Mouse (Mus musculus) layer of hippocampus, adult 2 months (tissue): ENCODE data around the gene Acvr1b. TPM values are rescaled to one million over a fixed set of nuclear protein-coding genes. Genes with fewer than 3 reads are reported as not detected.

Experiments
- DNase-seq, 2 experiments: peaks; one replicate each; pipeline ENCODE4 v3.0.0; 2022; ENCODE audit warnings: low spot score in 2 of 2
- H3K27ac ChIP-seq: fragments of 200-600 bp; 2 replicates; pipeline ENCODE4 v1.8.1; 2022
- H3K4me3 ChIP-seq: fragments of 200-600 bp; 2 replicates; pipeline ENCODE4 v1.8.1; 2022; ENCODE audit warnings: mild to moderate bottlenecking
- CTCF ChIP-seq: fragments of 200-600 bp; conservative IDR thresholded peaks from 2 replicates; pipeline ENCODE4 v1.8.1; 2022; ENCODE audit warnings: antibody characterized with exemption, mild to moderate bottlenecking, moderate library complexity
- total RNA-seq, 2 experiments: library from RNA; stranded (reverse); gene quantifications; 2 replicates each; pipeline ENCODE4 v1.2.3; 2021

The Acvr1b gene
- total RNA-seq, 2 experiments from 2014 or later: 85.1 to 87.8 TPM

GRCm38 (mm10) chr15:101233183-101233582 lies 59.3 kb downstream of the Acvr1b start:
- Histone ChIP-seq H3K27ac (peak overlapping the region; percentile 88), H3K4me3 (no peak overlapping the region)
- DNase-seq: peak in 1 of 2 experiments; percentile 8
- TF ChIP-seq CTCF: no peak

- no peak for TF ChIP-seq CTCF
- peak overlapping the region; percentile 88 for H3K27ac ChIP-seq
Observed at GRCm38 (mm10) chr15:101233641-101234275, 59.9 kb downstream of the Acvr1b start.

GRCm38 (mm10) chr15:101234611-101235341 lies 60.9 kb downstream of the Acvr1b start:
- peak in 1 of 2 experiments; percentile 30 for DNase-seq
- no peak for TF ChIP-seq CTCF
- Histone ChIP-seq H3K4me3 (no peak overlapping the region), H3K27ac (peak overlapping the region; percentile 88)

More at GRCm38 (mm10) chr15:101233641-101234275, 59.9 kb downstream of the Acvr1b start:
- DNase-seq: no peak
- H3K4me3 ChIP-seq: no peak overlapping the region

GRCm38 (mm10) chr15:101235342-101235698 lies 61.5 kb downstream of the Acvr1b start:
- Histone ChIP-seq H3K27ac (peak overlapping the region; percentile 88), H3K4me3 (no peak overlapping the region)
- TF ChIP-seq CTCF: no peak
- no peak for DNase-seq

GRCm38 (mm10) chr15:101235728-101236327 lies 62.0 kb downstream of the Acvr1b start:
- peak overlapping the region; percentile 26; the same call in 1 of the 2 replicates for H3K4me3 ChIP-seq
- peak in 1 of 2 experiments; percentile 66 for DNase-seq

GRCm38 (mm10) chr15:101236878-101237277 lies 63.0 kb downstream of the Acvr1b start:
- Histone ChIP-seq H3K4me3 (no peak overlapping the region), H3K27ac (peak overlapping the region; percentile 88)
- TF ChIP-seq CTCF: peak; percentile 86
- peak in 1 of 2 experiments; percentile 54 for DNase-seq

More at GRCm38 (mm10) chr15:101235728-101236327, 62.0 kb downstream of the Acvr1b start:
- H3K27ac ChIP-seq: peak overlapping the region; percentile 88
- no peak for TF ChIP-seq CTCF

GRCm38 (mm10) chr15:101238885-101239511 lies 65.1 kb downstream of the Acvr1b start:
- peak overlapping the region; percentile 18; the same call in 1 of the 2 replicates for H3K4me3 ChIP-seq
- peak overlapping the region; percentile 82 for H3K27ac ChIP-seq
- DNase-seq: peak in 1 of 2 experiments; percentile 67
- peak; percentile 80 for TF ChIP-seq CTCF

- peak in 1 of 2 experiments; percentile 8 for DNase-seq
Observed at GRCm38 (mm10) chr15:101239821-101240220, 66.0 kb downstream of the Acvr1b start.

GRCm38 (mm10) chr15:101240799-101241204 lies 66.9 kb downstream of the Acvr1b start:
- DNase-seq: peak; percentile 89 to 94
- Histone ChIP-seq H3K4me3 (peak overlapping the region; percentile 56), H3K27ac (peak overlapping the region; percentile 91)
- TF ChIP-seq CTCF: peak; percentile 94

More at GRCm38 (mm10) chr15:101239821-101240220, 66.0 kb downstream of the Acvr1b start:
- peak overlapping the region; percentile 82 for H3K27ac ChIP-seq
- no peak overlapping the region for H3K4me3 ChIP-seq
- TF ChIP-seq CTCF: no peak

GRCm38 (mm10) chr15:101241236-101241635 lies 67.4 kb downstream of the Acvr1b start:
- no peak for TF ChIP-seq CTCF
- Histone ChIP-seq H3K27ac (peak overlapping the region; percentile 91), H3K4me3 (peak overlapping the region; percentile 56)
- DNase-seq: peak in 1 of 2 experiments; percentile 9

- Histone ChIP-seq H3K27ac (peak overlapping the region; percentile 91), H3K4me3 (no peak overlapping the region)
- DNase-seq: peak in 1 of 2 experiments; percentile 16
- TF ChIP-seq CTCF: no peak
Observed at GRCm38 (mm10) chr15:101241853-101242252, 68.0 kb downstream of the Acvr1b start.

GRCm38 (mm10) chr15:101242645-101243044 lies 68.8 kb downstream of the Acvr1b start:
- Histone ChIP-seq H3K27ac (no peak overlapping the region), H3K4me3 (no peak overlapping the region)
- peak; percentile 58 for TF ChIP-seq CTCF
- DNase-seq: peak in 1 of 2 experiments; percentile 17
